ENCODE assay signal across 24 mouse cellular contexts in the genomic region with DNA sequence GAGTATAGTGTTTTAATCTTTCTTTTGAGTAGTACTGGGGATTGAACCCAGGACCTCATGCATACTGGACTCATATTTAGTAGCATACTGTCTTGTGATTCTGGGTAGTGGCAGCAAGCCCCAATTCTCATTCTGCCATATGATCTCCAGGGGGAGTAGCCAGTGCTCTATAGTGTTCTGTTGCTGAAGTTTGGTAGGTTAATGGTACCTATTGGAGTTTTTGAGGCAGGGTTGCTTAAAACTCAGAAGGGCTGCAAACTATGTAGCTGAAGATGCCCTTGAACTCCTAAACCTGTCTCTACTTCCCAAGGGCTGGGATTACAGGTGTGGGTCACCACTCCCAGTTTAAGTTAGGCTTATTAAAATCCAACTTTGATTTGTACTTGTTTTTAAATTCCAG. TPM values are rescaled to one million over a fixed set of nuclear protein-coding genes. Genes with fewer than 3 reads are reported as not detected.
DNase-seq lines count a peak whose midpoint lies in the region; ATAC-seq and TF ChIP-seq lines count a peak whose summit lies in the region.
"Had no signal": no experiment of that assay in that cellular context is flagged by ENCODE, and none has a peak within 500 bp of the region (broad histone marks: within the 10 kb centered on the region; RNA-seq: fewer than 3 reads in every experiment).

No protein-coding gene starts in this region.

- no peak for TF ChIP-seq EP300 in CH12.LX (IDR thresholded peaks at IDR 0.05; ENCODE audit: low read length)
- TF ChIP-seq EP300 in MEL (IDR thresholded peaks at IDR 0.05; ENCODE audit: low read depth in 1 of 2, low read length in 2 of 2): no peak

- DNase-seq in liver, embryonic 11.5 days (ENCODE audit: low spot score): no peak
- no peak for DNase-seq in liver
- DNase-seq in CH12.LX (ENCODE audit: extremely low read depth): no peak
- peak; percentile 45 for DNase-seq in MEL (ENCODE audit: low read depth, low spot score)
- DNase-seq in ZHBTc4 (ENCODE audit: low read depth, low spot score): peak; percentile 42
- no peak for DNase-seq in retina, postnatal 1 day
- no peak for DNase-seq in adrenal gland, adult 8-10 months
- DNase-seq: adrenal gland, adult 2 months; adrenal gland, postnatal 10 days; adrenal gland, postnatal 14 days; adrenal gland, postnatal 25 days; adrenal gland, postnatal 36 days; B cell, adult 2 months; cerebellum, adult 11 months; cerebellum, adult 11-12 months; cerebellum, adult 18-20 months; cerebellum, adult 2 months; cerebellum, adult 8-10 months; cerebellum, adult 9-10 months had no signal

- no peak overlapping the region for H3K27ac ChIP-seq in liver, embryonic 11.5 days (ENCODE audit: low read depth, low read length)
- H3K27ac ChIP-seq in CH12.LX (ENCODE audit: insufficient read depth, low read depth): no peak overlapping the region
- H3K27ac ChIP-seq in MEL (ENCODE audit: control insufficient read depth, low read depth, low read length): no peak overlapping the region
- H3K27ac ChIP-seq in forebrain, embryonic 15.5 days (replicated peaks): no peak overlapping the region

- no peaks in the 10 kb centered on the region for H3K9me3 ChIP-seq in liver, embryonic 11.5 days (ENCODE audit: control insufficient read depth, low read length)
- no peaks in the 10 kb centered on the region for H3K9me3 ChIP-seq in CH12.LX (replicated peaks; ENCODE audit: low read length)
- H3K9me3 ChIP-seq in MEL (replicated peaks; ENCODE audit: insufficient read depth, low read length): no peaks in the 10 kb centered on the region
- H3K9me3 ChIP-seq in forebrain, embryonic 15.5 days: no peaks in the 10 kb centered on the region
- H3K9me3 ChIP-seq: G1E had no signal

- H3K4me2 ChIP-seq in liver, embryonic 11.5 days: no peak overlapping the region
- no peak overlapping the region for H3K4me2 ChIP-seq in CH12.LX (ENCODE audit: insufficient read depth, low read depth, poor library complexity, severe bottlenecking)
- no peak overlapping the region for H3K4me2 ChIP-seq in forebrain, embryonic 15.5 days (replicated peaks)

- H3K36me3 ChIP-seq in liver, embryonic 11.5 days (ENCODE audit: control insufficient read depth, insufficient read depth, low read length): peaks cover 5% of the 10 kb centered on the region; the same call in 1 of the 2 replicates
- H3K36me3 ChIP-seq in CH12.LX (replicated peaks in 1 of 2; ENCODE audit: control insufficient read depth in 1 of 2, insufficient read depth in 1 of 2, low read length in 1 of 2) (peaks cover 41 to 64% of the 10 kb centered on the region in 2 experiments), MEL (ENCODE audit: control insufficient read depth in 1 of 2, insufficient read depth in 2 of 2, low read length in 2 of 2) (peaks cover 9 to 15% of the 10 kb centered on the region in 2 experiments; a peak in 3 of 4 replicates)
- peaks cover 10% of the 10 kb centered on the region; the same call in 1 of the 2 replicates for H3K36me3 ChIP-seq in forebrain, embryonic 15.5 days

- H3K27me3 ChIP-seq in liver, embryonic 11.5 days (replicated peaks; ENCODE audit: control insufficient read depth, insufficient read depth, low read length): peaks cover 11% of the 10 kb centered on the region; the same call in 1 of the 2 replicates
- H3K27me3 ChIP-seq in CH12.LX (replicated peaks) (no peaks in the 10 kb centered on the region), MEL (ENCODE audit: control insufficient read depth in 1 of 2, insufficient read depth in 2 of 2, low read length in 2 of 2) (no peaks in the 10 kb centered on the region)
- no peaks in the 10 kb centered on the region for H3K27me3 ChIP-seq in forebrain, embryonic 15.5 days

- no peak for TF ChIP-seq POLR2A in CH12.LX (IDR thresholded peaks at IDR 0.05; ENCODE audit: low read depth, low read length)
- peak in 1 of 2 experiments; percentile 50; a peak in 2 of 4 replicates for TF ChIP-seq POLR2A in MEL (IDR thresholded peaks at IDR 0.05; ENCODE audit: control insufficient read depth in 1 of 2, insufficient read depth in 1 of 2, low read depth in 1 of 2, low read length in 2 of 2, poor library complexity in 1 of 2)

- ATAC-seq in liver, embryonic 11.5 days (replicated peaks; ENCODE audit: low FRiP score): 0 out of 2 replicates have a peak, but pooled peaks have one; percentile 7
- no peak for ATAC-seq in forebrain, embryonic 15.5 days (replicated peaks)
- ATAC-seq: activated CD4-positive, CD25-positive, alpha-beta regulatory T cell, adult 4 months; CD4-positive, CD25-positive, alpha-beta regulatory T cell, adult 4 months; Patski had no signal

- in situ Hi-C loops in CH12.LX (cut with MboI; ENCODE audit: low pct_ligation_motif_present, low pct_unique_long_range_greater_than_20kb, low sequenced_read_pairs): no loop called here

- H3K79me2 ChIP-seq in CH12.LX (replicated peaks; ENCODE audit: control insufficient read depth, extremely low read depth, insufficient read depth, poor library complexity, severe bottlenecking) (peaks cover 17% of the 10 kb centered on the region), MEL (ENCODE audit: control insufficient read depth, insufficient read depth, low read length, poor library complexity) (peaks cover 19% of the 10 kb centered on the region)

- TF ChIP-seq CTCF in CH12.LX (conservative IDR thresholded peaks at IDR 0.05 in 1 of 2, IDR thresholded peaks at IDR 0.05 in 1 of 2; ENCODE audit: low read depth in 2 of 2, low read length in 2 of 2): no peak
- TF ChIP-seq CTCF in MEL (IDR thresholded peaks at IDR 0.05 in 2 of 3, conservative IDR thresholded peaks at IDR 0.05 in 1 of 3; ENCODE audit: control insufficient read depth in 1 of 3, insufficient read depth in 1 of 3, low read depth in 2 of 3, low read length in 3 of 3, poor library complexity in 1 of 3, severe bottlenecking in 1 of 3): no peak

- dilution Hi-C loops in CH12.LX (cut with MboI; ENCODE audit: extremely low pct_ligation_motif_present, extremely low pct_unique_long_range_greater_than_20kb, low sequenced_read_pairs): no loop called here

- no peak for TF ChIP-seq RAD21 in CH12.LX (IDR thresholded peaks at IDR 0.05; ENCODE audit: low read depth, low read length)
- no peak for TF ChIP-seq RAD21 in MEL (IDR thresholded peaks at IDR 0.05; ENCODE audit: low read depth, low read length)

- H3K4me3 ChIP-seq in liver, embryonic 11.5 days (ENCODE audit: low read depth, low read length): no peak overlapping the region
- H3K4me3 ChIP-seq in CH12.LX (replicated peaks in 1 of 3; ENCODE audit: low read depth in 2 of 3, low read length in 2 of 3, poor library complexity in 1 of 3): no peak overlapping the region
- no peak overlapping the region for H3K4me3 ChIP-seq in MEL (ENCODE audit: control insufficient read depth in 1 of 2, insufficient read depth in 1 of 2, low read depth in 2 of 2, low read length in 2 of 2)
- no peak overlapping the region for H3K4me3 ChIP-seq in forebrain, embryonic 15.5 days

- H3K4me1 ChIP-seq in liver, embryonic 11.5 days (replicated peaks; ENCODE audit: control insufficient read depth, insufficient read depth, low read length): no peaks in the 10 kb centered on the region
- H3K4me1 ChIP-seq in CH12.LX (ENCODE audit: control insufficient read depth in 1 of 2, insufficient read depth in 2 of 2) (peaks cover 0 to 5% of the 10 kb centered on the region in 2 experiments; a peak in 1 of 4 replicates), MEL (ENCODE audit: control insufficient read depth in 1 of 2, insufficient read depth in 2 of 2, low read length in 2 of 2) (peaks cover 0 to 3% of the 10 kb centered on the region in 2 experiments; a peak in 1 of 4 replicates)
- H3K4me1 ChIP-seq in forebrain, embryonic 15.5 days: peaks cover 15% of the 10 kb centered on the region

- no peak overlapping the region for H3K9ac ChIP-seq in liver, embryonic 11.5 days (ENCODE audit: low read depth, low read length)
- H3K9ac ChIP-seq in CH12.LX (ENCODE audit: insufficient read depth, low read depth) (no peak overlapping the region), MEL (ENCODE audit: control insufficient read depth, low read depth, low read length, poor library complexity, severe bottlenecking) (no peak overlapping the region)
- H3K9ac ChIP-seq in forebrain, embryonic 15.5 days (replicated peaks): no peak overlapping the region

TF ChIP-seq in CH12.LX, 34 proteins besides CTCF, POLR2A, EP300 and RAD21:
- TF ChIP-seq POLR2AphosphoS2 (IDR thresholded peaks at IDR 0.05; ENCODE audit: low read depth, low read length) (peak; percentile 75), MAZ (IDR thresholded peaks at IDR 0.05; ENCODE audit: low read depth, low read length) (no peak)

TF ChIP-seq in MEL, 35 proteins besides CTCF, POLR2A, EP300 and RAD21:
- TF ChIP-seq KAT2A (conservative IDR thresholded peaks at IDR 0.05; ENCODE audit: low read depth, low read length) (no peak), MXI1 (IDR thresholded peaks at IDR 0.05; ENCODE audit: low read depth, low read length) (no peak), TBP (IDR thresholded peaks at IDR 0.05; ENCODE audit: low read depth, low read length) (0 out of 2 replicates have a peak, but pooled peaks have one; percentile 4), GABPA (IDR thresholded peaks at IDR 0.05; ENCODE audit: low read depth, low read length) (no peak), USF1 (IDR thresholded peaks at IDR 0.05; ENCODE audit: low read depth, low read length) (no peak)

RNA-seq across cellular contexts. Expression of a gene that starts 6.6 kb away (rescaled TPM):
- polyA plus RNA-seq in liver, embryonic 11.5 days (2014; fragmentation: Nextera tagmentation; extraction: Ambion mirVana): 920 and 973 TPM in 2 replicates
- total RNA-seq in CH12.LX (2012; rRNA removed) (3,052 and 3,101 TPM in 2 replicates), CH12.LX (2014; rRNA removed) (4,290 and 4,543 TPM in 2 replicates), MEL (2012; rRNA removed) (2,489 and 2,760 TPM in 2 replicates)
- polyA plus RNA-seq in CH12.LX (2012; ENCODE audit: insufficient read length, low read depth) (2,286 and 2,456 TPM in 2 replicates), MEL (2012; ENCODE audit: insufficient read depth in 1 of 2, insufficient read length in 2 of 2, low read depth in 1 of 2, low replicate concordance in 2 of 2, missing spikeins in 1 of 2) (1,000 to 10,000 TPM in 1 of 2 experiments, not detected in 1; 1,993 TPM)
- total RNA-seq in adrenal gland, adult 8-10 months (2022): 1,000 to 10,000 TPM in 2 of 4 experiments, 100 to 1,000 TPM in 2; 839 to 1,175 (median 999) TPM
- polyA plus RNA-seq in forebrain, embryonic 15.5 days (2015; fragmentation: Nextera tagmentation; extraction: Ambion mirVana): 464 and 469 TPM in 2 replicates

RNA-seq across cellular contexts. Expression of a gene that starts 25.7 kb away (rescaled TPM):
- polyA plus RNA-seq in liver, embryonic 11.5 days (2014; fragmentation: Nextera tagmentation; extraction: Ambion mirVana): 20.9 and 23.8 TPM in 2 replicates
- total RNA-seq in CH12.LX (2012; rRNA removed) (8.9 and 13.5 TPM in 2 replicates), CH12.LX (2014; rRNA removed) (18.5 and 21.5 TPM in 2 replicates), MEL (2012; rRNA removed) (12.3 and 12.5 TPM in 2 replicates)
- polyA plus RNA-seq in CH12.LX (2012; ENCODE audit: insufficient read length, low read depth) (12.2 and 15.0 TPM in 2 replicates), MEL (2012; ENCODE audit: insufficient read depth in 1 of 2, insufficient read length in 2 of 2, low read depth in 1 of 2, low replicate concordance in 2 of 2, missing spikeins in 1 of 2) (10 to 100 TPM; 14.1 to 27.3 TPM)
- total RNA-seq in adrenal gland, adult 8-10 months (2022): under 1 TPM; 0.28 to 0.41 (median 0.32) TPM
- polyA plus RNA-seq in forebrain, embryonic 15.5 days (2015; fragmentation: Nextera tagmentation; extraction: Ambion mirVana): 4.5 and 4.8 TPM in 2 replicates
- polyA plus RNA-seq: adrenal gland, adult 2 months had no signal

Comparison
In these comparisons a context has a peak if more than half of its experiments do, and no peak if none do; other contexts are left out.
1. DNase-seq: peak in MEL (single experiment) and ZHBTc4 (single experiment); none in liver, embryonic 11.5 days (single experiment), liver (single experiment), CH12.LX (single experiment), retina, postnatal 1 day (single experiment) and adrenal gland, adult 8-10 months (single experiment).